ENCODE assay signal across 19 mouse cellular contexts in genomic region chr2:18202923-18203322, GRCm38 (mm10).
A peak's percentile ranks its signal among the peaks of the same experiment; 100 is the strongest.
DNase-seq lines count a peak whose midpoint lies in the region; ATAC-seq and TF ChIP-seq lines count a peak whose summit lies in the region.
"Had no signal": no experiment of that assay in that cellular context is flagged by ENCODE, and none has a peak within 500 bp of the region (broad histone marks: within the 10 kb centered on the region; RNA-seq: fewer than 3 reads in every experiment).

No protein-coding gene starts in this region.

- H3K27me3 ChIP-seq in liver, postnatal 0 days (ENCODE audit: insufficient read depth, low read length) = no peaks in the 10 kb centered on the region
- no peaks in the 10 kb centered on the region for H3K27me3 ChIP-seq in liver, embryonic 12.5 days (replicated peaks)
- no peaks in the 10 kb centered on the region for H3K27me3 ChIP-seq in forebrain, embryonic 12.5 days
- H3K27me3 ChIP-seq: CH12.LX; heart, embryonic 13.5 days; liver, embryonic 15.5 days; midbrain, embryonic 13.5 days had no signal

- ATAC-seq in liver, postnatal 0 days = no peak
- no peak for ATAC-seq in liver, embryonic 12.5 days
- ATAC-seq in forebrain, embryonic 12.5 days (ENCODE audit: low FRiP score) = no peak
- ATAC-seq: midbrain, embryonic 13.5 days had no signal

- H3K9ac ChIP-seq in liver, postnatal 0 days (replicated peaks) = no peak overlapping the region
- H3K9ac ChIP-seq in liver, embryonic 12.5 days = no peak overlapping the region
- H3K9ac ChIP-seq in ES-E14 (ENCODE audit: insufficient read depth, low read depth, low read length, poor library complexity, severe bottlenecking) = no peak overlapping the region
- H3K9ac ChIP-seq in forebrain, embryonic 12.5 days = no peak overlapping the region
- H3K9ac ChIP-seq: heart, embryonic 13.5 days; liver, embryonic 15.5 days; midbrain, embryonic 13.5 days had no signal

- in situ Hi-C loops in ES-E14 (cut with MboI; ENCODE audit: low sequenced_read_pairs in 2 of 2, unreplicated experiment in 2 of 2) = no loop called here

- no peak for TF ChIP-seq EP300 in liver, postnatal 0 days (IDR thresholded peaks at IDR 0.05; ENCODE audit: low read depth)

- H3K4me2 ChIP-seq in liver, postnatal 0 days (ENCODE audit: low read depth, low read length) = no peak overlapping the region
- no peak overlapping the region for H3K4me2 ChIP-seq in liver, embryonic 12.5 days
- H3K4me2 ChIP-seq in forebrain, embryonic 12.5 days = no peak overlapping the region
- H3K4me2 ChIP-seq: heart, embryonic 13.5 days; liver, embryonic 15.5 days; midbrain, embryonic 13.5 days had no signal

- DNase-seq in gastrocnemius, adult 2 months = no peak
- DNase-seq in gastrocnemius, postnatal 25 days = no peak
- no peak for DNase-seq in liver, postnatal 0 days
- peak; percentile 28 for DNase-seq in ES-E14 (ENCODE audit: low read depth, low spot score)
- DNase-seq in retina, postnatal 1 day = peak; percentile 33
- DNase-seq in right cerebral cortex, postnatal 4 days = no peak
- DNase-seq: adrenal gland, postnatal 10 days; cerebellum, adult 9-10 months; gastrocnemius, postnatal 36 days; heart, postnatal 4 days; kidney, postnatal 25 days; thymus, adult 18-20 months had no signal

- H3K9me3 ChIP-seq in liver, postnatal 0 days (ENCODE audit: low read length) = no peaks in the 10 kb centered on the region
- H3K9me3 ChIP-seq in liver, embryonic 12.5 days (replicated peaks) = no peaks in the 10 kb centered on the region
- no peaks in the 10 kb centered on the region for H3K9me3 ChIP-seq in ES-E14 (ENCODE audit: control insufficient read depth, insufficient read depth, low read depth, low read length)
- no peaks in the 10 kb centered on the region for H3K9me3 ChIP-seq in forebrain, embryonic 12.5 days
- H3K9me3 ChIP-seq: heart, embryonic 13.5 days; liver, embryonic 15.5 days; midbrain, embryonic 13.5 days had no signal

- no peak overlapping the region for H3K27ac ChIP-seq in gastrocnemius, adult 2 months
- H3K27ac ChIP-seq in liver, postnatal 0 days (ENCODE audit: low read depth) = no peak overlapping the region
- H3K27ac ChIP-seq in liver, embryonic 12.5 days = no peak overlapping the region
- H3K27ac ChIP-seq in ES-E14 (ENCODE audit: insufficient read depth, low read depth, low read length, poor library complexity, severe bottlenecking) = no peak overlapping the region
- no peak overlapping the region for H3K27ac ChIP-seq in forebrain, embryonic 12.5 days
- H3K27ac ChIP-seq: liver, embryonic 15.5 days; macrophage; midbrain, embryonic 13.5 days had no signal

- TF ChIP-seq CTCF in gastrocnemius, adult 2 months (IDR thresholded peaks at IDR 0.05) = peak; percentile 27; the same call in 1 of the 2 replicates
- TF ChIP-seq CTCF in liver, postnatal 0 days (IDR thresholded peaks at IDR 0.05; ENCODE audit: low read depth) = peak; percentile 31; the same call in 1 of the 2 replicates

- WGBS in liver, postnatal 0 days (ENCODE audit: insufficient replicate concordance) = 94% methylated on average over 4 of the region's 4 CpGs
- 88% methylated on average over 4 of the region's 4 CpGs for WGBS in liver, embryonic 12.5 days (ENCODE audit: insufficient replicate concordance)
- WGBS in forebrain, embryonic 12.5 days = 97% methylated on average over 4 of the region's 4 CpGs

- intact Hi-C loops in gastrocnemius, adult 2 months (cut with DNase I) = loop anchor here (10.0 kb wide), 3 partner anchors 148 to 348 kb away; partner anchors contain the start of gene Mllt10

- no peaks in the 10 kb centered on the region for H3K4me1 ChIP-seq in liver, postnatal 0 days (ENCODE audit: insufficient read depth)
- H3K4me1 ChIP-seq in liver, embryonic 12.5 days = no peaks in the 10 kb centered on the region
- no peaks in the 10 kb centered on the region for H3K4me1 ChIP-seq in ES-E14 (ENCODE audit: control insufficient read depth in 2 of 2, insufficient read depth in 2 of 2, low read length in 2 of 2, poor library complexity in 1 of 2)
- H3K4me1 ChIP-seq in forebrain, embryonic 12.5 days = peaks cover 4% of the 10 kb centered on the region; the same call in 1 of the 2 replicates
- H3K4me1 ChIP-seq: liver, embryonic 15.5 days had no signal

- H3K36me3 ChIP-seq in liver, postnatal 0 days (replicated peaks; ENCODE audit: insufficient read depth, low read length) = peaks cover 42% of the 10 kb centered on the region
- peaks cover 94% of the 10 kb centered on the region for H3K36me3 ChIP-seq in liver, embryonic 12.5 days
- peaks cover 20% of the 10 kb centered on the region for H3K36me3 ChIP-seq in ES-E14 (ENCODE audit: control insufficient read depth, insufficient read depth, low read length, poor library complexity, severe bottlenecking)
- peaks cover 55% of the 10 kb centered on the region for H3K36me3 ChIP-seq in forebrain, embryonic 12.5 days (replicated peaks)

- H3K4me3 ChIP-seq in gastrocnemius, adult 2 months = no peak overlapping the region
- no peak overlapping the region for H3K4me3 ChIP-seq in liver, postnatal 0 days (ENCODE audit: low read depth, low read length)
- H3K4me3 ChIP-seq in liver, embryonic 12.5 days = no peak overlapping the region
- no peak overlapping the region for H3K4me3 ChIP-seq in ES-E14 (ENCODE audit: insufficient read depth in 1 of 2, low read depth in 1 of 2, low read length in 2 of 2, poor library complexity in 1 of 2, severe bottlenecking in 1 of 2)
- H3K4me3 ChIP-seq in forebrain, embryonic 12.5 days (replicated peaks) = no peak overlapping the region
- H3K4me3 ChIP-seq: heart, embryonic 13.5 days; liver, embryonic 15.5 days; midbrain, embryonic 13.5 days had no signal

TF ChIP-seq in ES-E14, 5 proteins besides CTCF, POLR2A, EP300 and RAD21:
- TF ChIP-seq MAFK (IDR thresholded peaks at IDR 0.05; ENCODE audit: insufficient read depth, low read depth, low read length) = no peak
- TF ChIP-seq HCFC1 (IDR thresholded peaks at IDR 0.05; ENCODE audit: borderline replicate concordance, insufficient read depth, low read length) = no peak
- no peak for TF ChIP-seq CHD2 (IDR thresholded peaks at IDR 0.05; ENCODE audit: low read depth, low read length)
- 0 out of 2 replicates have a peak, but pooled peaks have one; percentile 5 for TF ChIP-seq ZC3H11A (IDR thresholded peaks at IDR 0.05; ENCODE audit: borderline replicate concordance, low read depth, low read length)
- TF ChIP-seq ZNF384 (IDR thresholded peaks at IDR 0.05; ENCODE audit: low read depth, low read length) = no peak

Comparison
In these comparisons a context has a peak if more than half of its experiments do, and no peak if none do; other contexts are left out.
1. DNase-seq: peak in ES-E14 (single experiment) and retina, postnatal 1 day (single experiment); none in gastrocnemius, adult 2 months (single experiment), gastrocnemius, postnatal 25 days (single experiment), liver, postnatal 0 days (single experiment) and right cerebral cortex, postnatal 4 days (single experiment).